Mouse (Mus musculus): ENCODE measurements around the gene Ccm2. TPM values are rescaled to one million over a fixed set of nuclear protein-coding genes. Genes with fewer than 3 reads are reported as not detected.

Ccm2 gene
- polyA plus RNA-seq (2017; shearing (Covaris generic)), result 245 TPM

GRCm38 (mm10) chr11:6546205-6547013 is at the start of gene Ccm2:
Gene Ccm2 (plus strand): TSS chr11:6546887.

DNA sequence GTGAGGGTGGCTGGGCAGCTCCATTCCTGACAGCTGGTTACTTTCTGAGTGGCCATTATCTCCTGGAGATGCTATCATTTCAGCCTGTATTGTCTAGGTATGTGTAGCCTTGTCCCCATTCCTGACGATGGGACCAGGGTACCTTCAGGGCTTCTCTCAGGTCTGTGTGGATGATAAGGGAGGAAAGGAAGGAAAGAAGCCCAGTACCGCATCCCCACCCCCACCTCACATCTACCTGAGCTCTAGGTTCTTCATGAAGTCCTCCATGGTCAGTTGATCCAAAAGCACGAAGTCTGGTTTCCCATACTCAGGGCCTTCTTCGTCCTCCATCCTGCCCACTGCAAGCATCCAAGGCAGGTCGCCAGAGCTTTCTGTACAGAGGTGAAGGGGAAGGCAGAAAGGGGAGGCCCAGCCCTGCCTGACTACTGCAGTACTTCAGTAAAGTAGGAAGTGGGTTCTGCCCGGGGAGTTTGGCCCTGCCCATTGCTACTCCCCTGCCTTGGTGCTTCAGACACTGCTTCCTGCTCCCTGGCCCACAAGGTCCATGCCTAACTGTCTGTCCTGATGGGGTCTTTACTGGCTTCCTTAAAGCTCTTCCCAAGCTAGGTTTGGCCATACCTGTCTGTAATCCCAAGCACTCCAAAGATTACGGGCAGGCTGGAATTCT is 26.0 kb upstream of the Ccm2 start, which contains the start of gene Myo1g:
TSS of gene Myo1g (minus strand) at position 459 of the 667 bp plus-strand sequence.

GRCm38 (mm10) chr11:6605491-6606399 is 59.1 kb downstream of the Ccm2 start, which contains the start of gene Nacad:
Gene Nacad (minus strand): TSS chr11:6606053.

GRCm38 (mm10) chr11:6625478-6626387 is 79.0 kb downstream of the Ccm2 start, which contains the start of gene Tbrg4:
Gene Tbrg4 (minus strand): TSS chr11:6626067.

GRCm38 (mm10) chr11:6638537-6638936 is 91.8 kb downstream of the Ccm2 start, which contains the start of gene Wap:
Gene Wap (minus strand): TSS chr11:6638637.

Other genes with a start within 250 kb of the Ccm2 start
- gene Zmiz2, start 157.8 kb upstream of the Ccm2 start, polyA plus RNA-seq (2017; shearing (Covaris generic)), result 73.4 TPM
- 3,980 TPM for gene Ppia, start 131.4 kb upstream of the Ccm2 start, polyA plus RNA-seq (2017; shearing (Covaris generic))
- 142 TPM for gene H2afv, start 102.4 kb upstream of the Ccm2 start, polyA plus RNA-seq (2017; shearing (Covaris generic))
- 33.1 TPM for gene Purb, start 71.0 kb upstream of the Ccm2 start, polyA plus RNA-seq (2017; shearing (Covaris generic))
- 191 TPM for gene Myo1g, start 25.9 kb upstream of the Ccm2 start, polyA plus RNA-seq (2017; shearing (Covaris generic))
- gene Nacad, start 59.2 kb downstream of the Ccm2 start, polyA plus RNA-seq (2017; shearing (Covaris generic)), result 0.18 TPM
- gene Tbrg4, start 79.2 kb downstream of the Ccm2 start, polyA plus RNA-seq (2017; shearing (Covaris generic)), result 15.1 TPM
- gene Wap, start 91.8 kb downstream of the Ccm2 start, polyA plus RNA-seq (2017; shearing (Covaris generic)), result not detected
- 609 TPM for gene Ramp3, start 111.6 kb downstream of the Ccm2 start, polyA plus RNA-seq (2017; shearing (Covaris generic))

Data from effector memory CD4-positive, alpha-beta T cell, adult 7 months (primary cell).